Mouse (Mus musculus) forebrain, embryonic 15.5 days (tissue): ENCODE results near the gene Zbtb16. TPM values are rescaled to one million over a fixed set of nuclear protein-coding genes. Genes with fewer than 3 reads are reported as not detected.

Source experiments
- ATAC-seq: fragments of 200-750 bp; cut with Nextera tagmentation; replicated peaks from 2 replicates; pipeline ENCODE4 v1.8.0; 2017; ENCODE audit warnings: mild to moderate bottlenecking, moderate TSS enrichment, moderate library complexity
- H3K27ac ChIP-seq: fragments of 300-500 bp; sonication (generic); replicated peaks from 2 replicates; pipeline ENCODE4 v1.5.1; 2015; ENCODE audit warnings: mild to moderate bottlenecking, inconsistent platforms
- H3K27me3 ChIP-seq: fragments of 300-500 bp; sonication (generic); 2 replicates; pipeline ENCODE4 v1.6.1; 2015; ENCODE audit warnings: inconsistent platforms
- H3K36me3 ChIP-seq: fragments of 300-500 bp; sonication (generic); 2 replicates; pipeline ENCODE4 v1.6.1; 2015; ENCODE audit warnings: mild to moderate bottlenecking, inconsistent platforms
- H3K4me1 ChIP-seq: fragments of 300-500 bp; sonication (generic); 2 replicates; pipeline ENCODE4 v1.6.1; 2015; ENCODE audit warnings: inconsistent platforms
- H3K4me2 ChIP-seq: fragments of 300-500 bp; sonication (generic); replicated peaks from 2 replicates; pipeline ENCODE4 v1.6.1; 2015; ENCODE audit warnings: mild to moderate bottlenecking, inconsistent platforms
- H3K4me3 ChIP-seq: fragments of 300-500 bp; sonication (generic); 2 replicates; pipeline ENCODE4 v1.5.1; 2015; ENCODE audit warnings: mild to moderate bottlenecking, inconsistent platforms
- H3K9ac ChIP-seq: fragments of 300-500 bp; sonication (generic); replicated peaks from 2 replicates; pipeline ENCODE4 v1.6.1; 2015; ENCODE audit warnings: mild to moderate bottlenecking, inconsistent platforms
- H3K9me3 ChIP-seq: fragments of 300-500 bp; sonication (generic); 2 replicates; pipeline ENCODE4 v1.6.1; 2016; ENCODE audit warnings: inconsistent platforms
- WGBS: fragments of 180-500 bp; shearing (Covaris S2); methylation state at CpG from one replicate; pipeline ENCODE4 v1.1.7; 2015; ENCODE audit warnings: mixed read lengths; 5-methylcytosine and 5-hydroxymethylcytosine counted together
- polyA plus RNA-seq: library from polyadenylated mRNA; unstranded; fragments of >200 nt; fragmentation: Nextera tagmentation; extraction: Ambion mirVana; gene quantifications from 2 replicates; pipeline ENCODE4 v1.2.1, GENCODE M21; 2015

Zbtb16 gene
- polyA plus RNA-seq, 1 experiment from 2014 or later: 5.2 TPM

GRCm38 (mm10) chr9:48813960-48814880, 21.8 kb downstream of the Zbtb16 start:
- WGBS: 65% methylated on average over 19 of the region's 19 CpGs

GRCm38 (mm10) chr9:48812352-48812751, 23.7 kb downstream of the Zbtb16 start:
- H3K36me3 ChIP-seq: no peaks in the 10 kb centered on the region
- H3K27me3 ChIP-seq: no peaks in the 10 kb centered on the region
- WGBS: 93% methylated on average over 6 of the region's 6 CpGs
- no peak for ATAC-seq
- H3K4me1 ChIP-seq: peaks cover 3% of the 10 kb centered on the region
- no peak overlapping the region for H3K9ac ChIP-seq
- H3K4me2 ChIP-seq: no peak overlapping the region
- H3K27ac ChIP-seq: no peak overlapping the region
- no peaks in the 10 kb centered on the region for H3K9me3 ChIP-seq
- H3K4me3 ChIP-seq: no peak overlapping the region

More at GRCm38 (mm10) chr9:48813960-48814880, 21.8 kb downstream of the Zbtb16 start:
- H3K27ac ChIP-seq: no peak overlapping the region
- H3K4me2 ChIP-seq: no peak overlapping the region
- H3K36me3 ChIP-seq: no peaks in the 10 kb centered on the region
- no peak for ATAC-seq
- no peak overlapping the region for H3K4me3 ChIP-seq
- H3K9ac ChIP-seq: no peak overlapping the region
- no peaks in the 10 kb centered on the region for H3K27me3 ChIP-seq
- H3K4me1 ChIP-seq: peaks cover 3% of the 10 kb centered on the region
- H3K9me3 ChIP-seq: no peaks in the 10 kb centered on the region

- Histone ChIP-seq H3K27ac (no peak overlapping the region), H3K4me2 (no peak overlapping the region), H3K9me3 (no peaks in the 10 kb centered on the region), H3K27me3 (no peaks in the 10 kb centered on the region), H3K4me3 (no peak overlapping the region), H3K36me3 (no peaks in the 10 kb centered on the region), H3K9ac (no peak overlapping the region), H3K4me1 (no peaks in the 10 kb centered on the region)
- WGBS: 83% methylated on average over 6 of the region's 6 CpGs
- ATAC-seq: no peak
Measured at GRCm38 (mm10) chr9:48806591-48806990, 29.4 kb downstream of the Zbtb16 start.

DNA sequence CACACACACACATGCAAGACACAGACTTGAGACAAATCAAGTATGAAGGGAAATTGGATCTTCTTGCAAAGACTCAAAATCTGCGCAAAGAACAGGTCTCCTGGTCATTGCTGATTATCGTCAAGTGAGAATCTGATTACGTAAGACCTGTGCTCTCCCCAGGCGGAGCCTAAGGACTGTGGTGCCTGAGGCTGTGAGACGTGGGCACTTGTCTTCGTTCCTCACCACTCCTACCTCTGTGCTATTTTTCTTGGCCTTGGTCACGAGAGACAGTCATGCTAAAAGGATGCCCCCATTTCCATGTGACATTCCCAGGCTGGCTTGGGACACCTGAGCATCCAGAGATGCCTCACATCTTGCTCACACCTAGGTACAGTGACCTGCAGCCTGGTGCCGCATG, 30.2 kb downstream of the Zbtb16 start:
- Histone ChIP-seq H3K27me3 (no peaks in the 10 kb centered on the region), H3K4me1 (no peaks in the 10 kb centered on the region), H3K4me2 (no peak overlapping the region), H3K36me3 (no peaks in the 10 kb centered on the region), H3K9ac (no peak overlapping the region), H3K9me3 (no peaks in the 10 kb centered on the region), H3K27ac (no peak overlapping the region), H3K4me3 (no peak overlapping the region)
- ATAC-seq: no peak
- WGBS: 92% methylated on average over 8 of the region's 8 CpGs

GRCm38 (mm10) chr9:48804509-48804908, 31.5 kb downstream of the Zbtb16 start:
- H3K9me3 ChIP-seq: no peaks in the 10 kb centered on the region
- H3K4me2 ChIP-seq: no peak overlapping the region
- no peaks in the 10 kb centered on the region for H3K27me3 ChIP-seq
- no peak overlapping the region for H3K9ac ChIP-seq
- no peak overlapping the region for H3K27ac ChIP-seq
- ATAC-seq: no peak
- H3K4me1 ChIP-seq: no peaks in the 10 kb centered on the region
- H3K36me3 ChIP-seq: no peaks in the 10 kb centered on the region
- no peak overlapping the region for H3K4me3 ChIP-seq
- 81% methylated on average over 6 of the region's 6 CpGs for WGBS

- H3K4me2 ChIP-seq: no peak overlapping the region
- no peaks in the 10 kb centered on the region for H3K27me3 ChIP-seq
- no peaks in the 10 kb centered on the region for H3K4me1 ChIP-seq
- H3K9ac ChIP-seq: no peak overlapping the region
- no peak overlapping the region for H3K4me3 ChIP-seq
- ATAC-seq: no peak
- H3K9me3 ChIP-seq: no peaks in the 10 kb centered on the region
- H3K36me3 ChIP-seq: no peaks in the 10 kb centered on the region
- WGBS: 93% methylated on average over 27 of the region's 27 CpGs
- H3K27ac ChIP-seq: no peak overlapping the region
Measured at GRCm38 (mm10) chr9:48803460-48804240, 32.4 kb downstream of the Zbtb16 start.

DNA sequence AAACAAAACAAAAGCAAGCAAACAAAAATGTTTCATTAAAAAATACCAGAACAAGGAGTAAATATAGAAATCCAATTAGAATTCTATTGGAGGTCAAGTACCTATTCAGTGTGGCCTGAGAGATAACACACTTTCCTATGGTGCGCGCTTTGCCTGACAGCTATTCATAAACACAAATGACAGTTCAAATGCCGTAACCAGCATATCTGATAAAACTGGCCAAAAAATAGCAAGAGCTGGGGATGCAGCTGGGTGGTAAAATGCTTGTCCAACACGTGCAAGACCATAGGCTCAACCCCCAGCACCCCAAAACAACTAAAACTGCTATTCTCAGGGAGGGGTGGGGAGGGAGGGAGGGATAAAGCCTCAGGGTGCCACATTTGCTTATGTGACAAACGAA, 33.6 kb downstream of the Zbtb16 start:
- H3K9me3 ChIP-seq: no peaks in the 10 kb centered on the region
- H3K4me3 ChIP-seq: no peak overlapping the region
- H3K27ac ChIP-seq: no peak overlapping the region
- no peak for ATAC-seq
- no peaks in the 10 kb centered on the region for H3K27me3 ChIP-seq
- 67% methylated on average over 5 of the region's 5 CpGs for WGBS
- no peaks in the 10 kb centered on the region for H3K4me1 ChIP-seq
- no peak overlapping the region for H3K9ac ChIP-seq
- H3K4me2 ChIP-seq: no peak overlapping the region
- H3K36me3 ChIP-seq: no peaks in the 10 kb centered on the region

- Histone ChIP-seq H3K4me1 (no peaks in the 10 kb centered on the region), H3K27ac (no peak overlapping the region), H3K9ac (no peak overlapping the region), H3K9me3 (no peaks in the 10 kb centered on the region), H3K4me2 (no peak overlapping the region), H3K27me3 (no peaks in the 10 kb centered on the region), H3K36me3 (no peaks in the 10 kb centered on the region), H3K4me3 (no peak overlapping the region)
- 72% methylated on average over 5 of the region's 5 CpGs for WGBS
- ATAC-seq: no peak
Measured at GRCm38 (mm10) chr9:48801322-48801721, 34.7 kb downstream of the Zbtb16 start.

- ATAC-seq: no peak
- Histone ChIP-seq H3K9ac (no peak overlapping the region), H3K9me3 (no peaks in the 10 kb centered on the region), H3K4me3 (no peak overlapping the region), H3K4me2 (no peak overlapping the region), H3K27me3 (no peaks in the 10 kb centered on the region), H3K4me1 (no peaks in the 10 kb centered on the region), H3K36me3 (no peaks in the 10 kb centered on the region), H3K27ac (no peak overlapping the region)
- WGBS: 83% methylated on average over 8 of the region's 8 CpGs
Measured at GRCm38 (mm10) chr9:48800627-48801026, 35.4 kb downstream of the Zbtb16 start.

DNA sequence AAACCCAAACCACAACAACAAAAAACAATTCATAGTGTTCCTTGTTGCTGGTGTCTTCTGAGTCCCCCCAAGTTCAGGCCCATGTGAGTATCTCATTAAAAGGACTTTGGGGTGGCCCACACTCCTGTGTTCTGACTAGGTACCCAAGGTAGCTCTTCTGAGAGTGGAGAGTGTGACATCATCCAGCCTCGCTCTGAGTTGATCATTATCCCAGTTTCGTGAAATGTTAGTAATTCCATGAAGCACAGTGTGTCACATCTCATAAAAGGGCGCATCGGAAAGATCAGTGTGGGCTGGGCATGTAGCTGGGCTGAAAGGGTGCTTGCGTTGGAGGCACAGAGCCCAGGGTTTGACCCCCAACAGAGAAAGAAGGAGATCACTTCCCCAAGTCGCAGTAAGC, 38.0 kb downstream of the Zbtb16 start:
- no peak overlapping the region for H3K4me3 ChIP-seq
- 86% methylated on average over 6 of the region's 6 CpGs for WGBS
- H3K36me3 ChIP-seq: no peaks in the 10 kb centered on the region
- 0 out of 2 replicates have a peak, but pooled peaks cover 7% of the 10 kb centered on the region for H3K4me1 ChIP-seq
- no peak overlapping the region for H3K27ac ChIP-seq
- no peaks in the 10 kb centered on the region for H3K9me3 ChIP-seq
- ATAC-seq: no peak
- H3K4me2 ChIP-seq: no peak overlapping the region
- no peak overlapping the region for H3K9ac ChIP-seq
- H3K27me3 ChIP-seq: no peaks in the 10 kb centered on the region

- Histone ChIP-seq H3K27me3 (no peaks in the 10 kb centered on the region), H3K4me2 (no peak overlapping the region), H3K4me1 (0 out of 2 replicates have a peak, but pooled peaks cover 7% of the 10 kb centered on the region), H3K9me3 (no peaks in the 10 kb centered on the region), H3K27ac (no peak overlapping the region), H3K36me3 (no peaks in the 10 kb centered on the region), H3K4me3 (no peak overlapping the region), H3K9ac (no peak overlapping the region)
- WGBS: 58% methylated on average over 11 of the region's 11 CpGs
- no peak for ATAC-seq
Measured at GRCm38 (mm10) chr9:48796267-48796822, 39.7 kb downstream of the Zbtb16 start.

GRCm38 (mm10) chr9:48795740-48796139, 40.3 kb downstream of the Zbtb16 start:
- Histone ChIP-seq H3K9ac (no peak overlapping the region), H3K27me3 (no peaks in the 10 kb centered on the region), H3K4me3 (no peak overlapping the region), H3K4me2 (no peak overlapping the region), H3K9me3 (no peaks in the 10 kb centered on the region), H3K27ac (no peak overlapping the region), H3K36me3 (no peaks in the 10 kb centered on the region), H3K4me1 (0 out of 2 replicates have a peak, but pooled peaks cover 7% of the 10 kb centered on the region)
- WGBS: 26% methylated on average over 9 of the region's 10 CpGs
- ATAC-seq: no peak
